Mouse (Mus musculus) olfactory bulb, adult 2 months (tissue): ENCODE measurements around the gene Sdf2. TPM values are rescaled to one million over a fixed set of nuclear protein-coding genes. Genes with fewer than 3 reads are reported as not detected.

Experiments used
- H3K27ac ChIP-seq: fragments of 200-500 bp; 2 replicates; pipeline ENCODE4 v1.5.1; 2012; ENCODE audit warnings: low read depth, low read length; ENCODE audit not compliant: insufficient read depth
- H3K4me1 ChIP-seq: fragments of 200-500 bp; 2 replicates; pipeline ENCODE4 v1.6.1; 2012; ENCODE audit warnings: low read length; ENCODE audit not compliant: control insufficient read depth, insufficient read depth
- H3K4me3 ChIP-seq: fragments of 200-500 bp; 2 replicates; pipeline ENCODE4 v1.5.1; 2012; ENCODE audit warnings: mild to moderate bottlenecking, low read depth, low read length, moderate library complexity; ENCODE audit not compliant: insufficient read depth
- CTCF ChIP-seq: fragments of 200-500 bp; IDR thresholded peaks from 2 replicates; pipeline ENCODE4 v1.5.1; 2012; ENCODE audit warnings: low read depth, mild to moderate bottlenecking, low read length, moderate library complexity; ENCODE audit not compliant: insufficient read depth
- POLR2A ChIP-seq: fragments of 200-500 bp; IDR thresholded peaks from 2 replicates; pipeline ENCODE4 v1.6.1; 2012; ENCODE audit warnings: mild to moderate bottlenecking, low read depth, low read length, moderate library complexity; ENCODE audit not compliant: insufficient read depth
- WGBS: fragments of 180-500 bp; shearing (Covaris S2); methylation state at CpG from one replicate; pipeline ENCODE4 v1.1.7; 2018; 5-methylcytosine and 5-hydroxymethylcytosine counted together
- polyA plus RNA-seq: library from polyadenylated mRNA; stranded (reverse); fragments of >200 nt; gene quantifications from 2 replicates; pipeline ENCODE4 v1.2.4, GENCODE M21; 2012; ENCODE audit warnings: low replicate concordance; ENCODE audit not compliant: missing spikeins, insufficient read depth, insufficient read length

Gene Sdf2
- not detected in 2 replicates for polyA plus RNA-seq

DNA sequence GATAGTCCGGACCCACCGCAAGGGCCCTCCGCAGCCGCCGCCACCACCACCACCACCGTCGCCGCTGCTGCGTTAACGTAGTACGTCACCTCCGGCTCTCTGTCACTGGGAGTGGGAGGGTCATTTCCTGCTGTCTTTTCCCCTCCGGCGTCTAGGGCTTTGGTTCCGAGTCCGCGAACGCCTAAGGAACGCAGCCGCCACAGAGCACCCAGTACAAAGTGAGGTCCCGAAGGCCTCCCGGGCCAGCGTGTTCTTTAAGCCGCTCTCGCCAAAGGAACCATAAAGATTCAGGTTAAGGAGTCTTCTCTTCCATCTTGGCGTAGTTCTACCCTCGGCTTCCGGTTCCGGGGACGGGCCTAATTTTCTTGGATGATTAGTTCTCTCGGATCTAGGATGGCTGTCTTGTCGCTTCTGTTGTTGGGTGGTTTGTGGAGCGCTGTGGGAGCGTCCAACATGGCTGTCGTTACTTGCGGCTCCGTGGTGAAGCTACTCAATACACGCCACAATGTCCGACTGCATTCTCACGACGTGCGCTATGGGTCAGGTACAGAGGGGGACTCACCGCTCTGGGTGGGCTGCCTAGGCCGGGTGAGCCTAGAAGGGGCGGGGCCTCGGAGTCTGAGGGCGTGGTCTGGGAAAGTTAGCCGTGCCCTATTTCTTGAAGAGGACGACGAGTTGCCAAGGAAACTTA lies at the start of gene Sdf2, which contains the start of gene Supt6:
Sdf2 (plus strand) TSS at position 120 of the 691 bp plus-strand sequence.
Supt6 (minus strand) TSS at position 361 of the 691 bp plus-strand sequence.
- TF ChIP-seq POLR2A = peak; percentile 55
- TF ChIP-seq CTCF = 0 out of 2 replicates have a peak, but pooled peaks have one; percentile 5
- peaks cover 13% of the 10 kb centered on the region for H3K4me1 ChIP-seq
- under 1% methylated on average over 50 of the region's 50 CpGs for WGBS
- peak within 1 kb of the TSS; percentile 75 for H3K4me3 ChIP-seq
- H3K27ac ChIP-seq = peak within 1 kb of the TSS; percentile 100

- TF ChIP-seq POLR2A = no peak
- no peak for TF ChIP-seq CTCF
- Histone ChIP-seq H3K4me3 (no peak overlapping the region), H3K27ac (no peak overlapping the region), H3K4me1 (peaks cover 15% of the 10 kb centered on the region)
- WGBS = 96% methylated on average over 3 of the region's 3 CpGs
Measured at GRCm38 (mm10) chr11:78202372-78202771, 43.2 kb upstream of the Sdf2 start.

GRCm38 (mm10) chr11:78204287-78204686 lies 41.3 kb upstream of the Sdf2 start:
- WGBS = 65% methylated on average over 6 of the region's 6 CpGs
- Histone ChIP-seq H3K4me1 (peaks cover 17% of the 10 kb centered on the region), H3K27ac (no peak overlapping the region), H3K4me3 (no peak overlapping the region)
- no peak for TF ChIP-seq CTCF
- TF ChIP-seq POLR2A = no peak

- TF ChIP-seq CTCF (no peak), POLR2A (no peak)
- Histone ChIP-seq H3K4me3 (no peak overlapping the region), H3K4me1 (peaks cover 17% of the 10 kb centered on the region), H3K27ac (peak overlapping the region; percentile 50)
- 50% methylated on average over 13 of the region's 13 CpGs for WGBS
Measured at GRCm38 (mm10) chr11:78205361-78206206, 40.0 kb upstream of the Sdf2 start.

DNA sequence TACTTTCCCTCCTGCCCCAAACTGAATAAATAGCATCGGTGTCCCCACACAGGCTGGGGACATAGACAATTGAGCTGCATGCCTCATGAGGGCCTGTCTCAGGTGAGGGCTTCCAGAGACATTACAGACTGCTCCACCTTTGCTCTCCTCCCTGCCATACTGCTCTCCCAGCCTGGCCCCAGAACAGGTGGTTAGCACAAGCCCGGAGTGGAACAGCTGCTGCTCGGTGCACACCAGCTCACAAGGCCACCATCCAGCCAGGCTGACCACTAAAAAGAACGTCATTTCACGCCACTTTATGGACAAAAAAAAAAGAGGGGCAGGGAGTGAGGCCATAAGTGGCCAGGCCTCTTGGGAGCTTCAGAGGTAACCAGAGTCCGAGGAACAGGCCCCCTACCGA lies 38.4 kb upstream of the Sdf2 start:
- Histone ChIP-seq H3K4me3 (no peak overlapping the region), H3K4me1 (peaks cover 17% of the 10 kb centered on the region), H3K27ac (no peak overlapping the region)
- TF ChIP-seq POLR2A (no peak), CTCF (no peak)
- WGBS = 88% methylated on average over 7 of the region's 7 CpGs

GRCm38 (mm10) chr11:78209886-78210285 lies 35.7 kb upstream of the Sdf2 start:
- TF ChIP-seq CTCF (no peak), POLR2A (no peak)
- WGBS = 91% methylated on average over 6 of the region's 6 CpGs
- no peak overlapping the region for H3K27ac ChIP-seq
- H3K4me1 ChIP-seq = peaks cover 17% of the 10 kb centered on the region
- H3K4me3 ChIP-seq = no peak overlapping the region

DNA sequence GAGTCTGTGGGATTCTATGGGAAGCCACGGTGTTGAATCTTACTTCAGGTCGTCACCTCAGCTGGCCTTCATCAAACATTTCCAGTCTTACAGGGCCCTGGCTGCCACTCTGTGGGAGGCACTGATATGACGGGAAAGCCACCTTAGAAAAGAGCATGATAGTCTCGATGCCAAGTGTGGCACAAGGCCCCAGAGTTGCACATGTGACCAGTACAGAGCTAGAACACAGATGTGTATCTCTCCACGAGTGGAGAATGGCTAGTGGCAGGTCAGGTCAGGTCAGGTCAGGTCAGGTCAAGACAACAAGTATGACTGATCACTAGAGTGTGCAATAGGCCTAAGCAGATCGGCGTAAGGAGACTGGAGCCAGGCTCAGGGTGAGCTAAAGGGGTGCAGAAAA lies 34.9 kb upstream of the Sdf2 start:
- 85% methylated on average over 7 of the region's 7 CpGs for WGBS
- Histone ChIP-seq H3K4me3 (no peak overlapping the region), H3K27ac (no peak overlapping the region), H3K4me1 (peaks cover 15% of the 10 kb centered on the region)
- TF ChIP-seq CTCF = no peak
- TF ChIP-seq POLR2A = no peak

DNA sequence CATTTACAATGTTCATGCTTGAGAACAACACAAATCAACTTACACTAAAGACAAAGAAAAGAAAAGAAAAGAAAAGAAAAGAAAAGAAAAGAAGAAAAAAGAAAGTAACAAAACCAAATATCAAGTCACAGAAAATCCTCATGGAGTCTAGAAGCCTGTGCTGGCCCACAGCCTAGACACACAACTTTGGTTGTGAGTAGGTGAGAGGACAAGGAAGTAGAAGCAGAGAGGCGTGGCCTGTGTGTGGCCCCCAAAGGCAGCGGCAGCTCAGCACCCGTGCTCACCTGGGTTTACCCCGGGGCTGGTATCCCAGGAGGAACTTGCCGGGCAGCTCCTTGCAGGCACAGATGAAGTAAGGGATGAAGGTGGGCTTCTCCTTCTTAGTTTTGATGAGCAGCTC lies 34.0 kb upstream of the Sdf2 start:
- WGBS = 88% methylated on average over 5 of the region's 5 CpGs

GRCm38 (mm10) chr11:78213086-78213817 lies 32.3 kb upstream of the Sdf2 start:
- Histone ChIP-seq H3K4me3 (no peak overlapping the region), H3K27ac (no peak overlapping the region), H3K4me1 (no peaks in the 10 kb centered on the region)
- TF ChIP-seq CTCF (no peak), POLR2A (no peak)
- WGBS = 92% methylated on average over 14 of the region's 14 CpGs

More for the DNA sequence above, 34.0 kb upstream of the Sdf2 start:
- Histone ChIP-seq H3K4me1 (peaks cover 9% of the 10 kb centered on the region; the same call in 1 of the 2 replicates), H3K4me3 (no peak overlapping the region), H3K27ac (no peak overlapping the region)
- TF ChIP-seq CTCF (no peak), POLR2A (no peak)
